Mouse (Mus musculus) megakaryocyte-erythroid progenitor cell, adult 5-6 weeks (primary cell): ENCODE results near the gene Gucy1b2. TPM values are rescaled to one million over a fixed set of nuclear protein-coding genes. Genes with fewer than 3 reads are reported as not detected.

Experiments used
- ATAC-seq: replicated peaks from 2 replicates; pipeline ENCODE4 v1.8.0; 2016; ENCODE audit warnings: mild to moderate bottlenecking, inconsistent platforms; ENCODE audit not compliant: severe bottlenecking, poor library complexity, low FRiP score, low TSS enrichment
- total RNA-seq, 2 experiments: library from RNA; stranded (forward) in 1 of 2; stranded (reverse) in 1 of 2; fragments of 200-1000, 215-1000 nt in 1 of 2; fragments of >200 nt in 1 of 2; fragmentation: Nextera tagmentation in 1 of 2; gene quantifications; 2 replicates each; pipeline ENCODE4 v1.2.3; 2014 to 2017

Gucy1b2 gene
- total RNA-seq, 2 experiments from 2014 or later, result not detected

GRCm38 (mm10) chr14:62379391-62379790 lies 76.7 kb downstream of the Gucy1b2 start:
- ATAC-seq, result no peak

GRCm38 (mm10) chr14:62376115-62376514 lies 80.0 kb downstream of the Gucy1b2 start:
- no peak for ATAC-seq

GRCm38 (mm10) chr14:62375694-62376093 lies 80.4 kb downstream of the Gucy1b2 start:
- no peak for ATAC-seq

- no peak for ATAC-seq
These were observed 82.1 kb downstream of the Gucy1b2 start for GRCm38 (mm10) chr14:62374001-62374400.

GRCm38 (mm10) chr14:62370819-62371218 lies 85.3 kb downstream of the Gucy1b2 start:
- no peak for ATAC-seq

- no peak for ATAC-seq
These were observed 92.3 kb downstream of the Gucy1b2 start for GRCm38 (mm10) chr14:62363774-62364173.

- ATAC-seq, result no peak
These were observed 94.7 kb downstream of the Gucy1b2 start for GRCm38 (mm10) chr14:62361263-62361980.

- ATAC-seq, result no peak
These were observed 100.9 kb downstream of the Gucy1b2 start for GRCm38 (mm10) chr14:62355201-62355600.

- no peak for ATAC-seq
These were observed 102.3 kb downstream of the Gucy1b2 start for GRCm38 (mm10) chr14:62353793-62354192.

- no peak for ATAC-seq
These were observed 102.7 kb downstream of the Gucy1b2 start for GRCm38 (mm10) chr14:62353372-62353771.

GRCm38 (mm10) chr14:62350890-62351289 lies 105.2 kb downstream of the Gucy1b2 start:
- ATAC-seq, result no peak

GRCm38 (mm10) chr14:62350186-62350585 lies 105.9 kb downstream of the Gucy1b2 start:
- ATAC-seq, result no peak

GRCm38 (mm10) chr14:62349786-62350185 lies 106.3 kb downstream of the Gucy1b2 start:
- ATAC-seq, result no peak

GRCm38 (mm10) chr14:62347103-62347502 lies 109.0 kb downstream of the Gucy1b2 start:
- ATAC-seq, result no peak

- no peak for ATAC-seq
These were observed 109.5 kb downstream of the Gucy1b2 start for GRCm38 (mm10) chr14:62346570-62346969.

Other genes starting within 250 kb of the Gucy1b2 start
- gene Rnaseh2b, start 163.7 kb downstream of the Gucy1b2 start, total RNA-seq (2014; fragmentation: Nextera tagmentation), result 73.1 and 97.2 TPM in 2 replicates
- gene Rnaseh2b, start 163.7 kb downstream of the Gucy1b2 start, total RNA-seq (2017), result 74.5 and 81.1 TPM in 2 replicates
- not detected in 2 replicates for gene Dleu7, start 163.2 kb downstream of the Gucy1b2 start, total RNA-seq (2014; fragmentation: Nextera tagmentation)
- 1.0 TPM in 1 of 2 replicates, not detected in the other for gene Dleu7, start 163.2 kb downstream of the Gucy1b2 start, total RNA-seq (2017)
- 0.15 TPM in 1 of 2 replicates, not detected in the other for gene Fam124a, start 99.4 kb upstream of the Gucy1b2 start, total RNA-seq (2014; fragmentation: Nextera tagmentation)
- 0.23 TPM in 1 of 2 replicates, not detected in the other for gene Fam124a, start 99.4 kb upstream of the Gucy1b2 start, total RNA-seq (2017)
- gene Gm4131, start 110.6 kb upstream of the Gucy1b2 start, total RNA-seq (2014; fragmentation: Nextera tagmentation), result not detected in 2 replicates
- gene Gm4131, start 110.6 kb upstream of the Gucy1b2 start, total RNA-seq (2017), result not detected in 2 replicates
- gene Serpine3, start 207.4 kb upstream of the Gucy1b2 start, total RNA-seq (2014; fragmentation: Nextera tagmentation), result not detected in 2 replicates
- not detected in 2 replicates for gene Serpine3, start 207.4 kb upstream of the Gucy1b2 start, total RNA-seq (2017)